Mouse (Mus musculus) lung, embryonic 16.5 days (tissue): ENCODE measurements around the gene Tgif2. TPM values are rescaled to one million over a fixed set of nuclear protein-coding genes. Genes with fewer than 3 reads are reported as not detected.

Source experiments
- ATAC-seq: fragments of 200-750 bp; cut with Nextera tagmentation; 2 replicates; pipeline ENCODE4 v1.8.0; 2017; ENCODE audit warnings: low read depth, mild to moderate bottlenecking, moderate library complexity
- H3K27ac ChIP-seq: fragments of 300-500 bp; sonication (generic); 2 replicates; pipeline ENCODE4 v1.5.1; 2014; ENCODE audit warnings: mild to moderate bottlenecking, control low read depth, low read length
- H3K27me3 ChIP-seq: fragments of 300-500 bp; sonication (generic); 2 replicates; pipeline ENCODE4 v1.6.1; 2014; ENCODE audit warnings: low read depth, low read length, mixed read lengths; ENCODE audit not compliant: control insufficient read depth, insufficient read depth
- H3K36me3 ChIP-seq: fragments of 300-500 bp; sonication (generic); 2 replicates; pipeline ENCODE4 v1.6.1; 2014; ENCODE audit warnings: low read length; ENCODE audit not compliant: control insufficient read depth, insufficient read depth
- H3K4me1 ChIP-seq: fragments of 300-500 bp; sonication (generic); replicated peaks from 2 replicates; pipeline ENCODE4 v1.6.1; 2014; ENCODE audit warnings: low read length, mixed read lengths; ENCODE audit not compliant: control insufficient read depth, insufficient read depth
- H3K4me2 ChIP-seq: fragments of 300-500 bp; sonication (generic); 2 replicates; pipeline ENCODE4 v1.6.1; 2014; ENCODE audit warnings: low read depth, low read length, control low read depth
- H3K4me3 ChIP-seq: fragments of 300-500 bp; sonication (generic); 2 replicates; pipeline ENCODE4 v1.5.1; 2014; ENCODE audit warnings: mild to moderate bottlenecking, low read length, control low read depth
- H3K9ac ChIP-seq: fragments of 300-500 bp; sonication (generic); 2 replicates; pipeline ENCODE4 v1.6.1; 2014; ENCODE audit warnings: low read length, control low read depth
- H3K9me3 ChIP-seq: fragments of 300-500 bp; sonication (generic); 2 replicates; pipeline ENCODE4 v1.6.1; 2016; ENCODE audit warnings: low read length; ENCODE audit not compliant: control insufficient read depth
- WGBS: fragments of 180-500 bp; shearing (Covaris S2); extraction: QIAGEN DNeasy Blood & Tissue Kit; methylation state at CpG from one replicate; pipeline ENCODE4 v1.1.7; 2014; 5-methylcytosine and 5-hydroxymethylcytosine counted together
- polyA plus RNA-seq: library from polyadenylated mRNA; unstranded; fragments of >200 nt; fragmentation: Nextera tagmentation; extraction: Ambion mirVana; gene quantifications from 2 replicates; pipeline ENCODE4 v1.2.1, GENCODE M21; 2015

The Tgif2 gene
- polyA plus RNA-seq, 1 experiment from 2014 or later: 47.7 TPM

- peak overlapping the region; percentile 61 for H3K4me2 ChIP-seq
- peaks cover 5% of the 10 kb centered on the region; the same call in 1 of the 2 replicates for H3K36me3 ChIP-seq
- peaks cover 18% of the 10 kb centered on the region for H3K4me1 ChIP-seq
- WGBS: 62% methylated on average over 3 of the region's 3 CpGs
- H3K27me3 ChIP-seq: no peaks in the 10 kb centered on the region
- H3K27ac ChIP-seq: peak overlapping the region; percentile 94
- peak overlapping the region; percentile 98 for H3K4me3 ChIP-seq
- peak overlapping the region; percentile 99 for H3K9ac ChIP-seq
- no peaks in the 10 kb centered on the region for H3K9me3 ChIP-seq
- no peak for ATAC-seq
Measured at GRCm38 (mm10) chr2:156864481-156864880, 24.7 kb downstream of the Tgif2 start.

- Histone ChIP-seq H3K4me2 (no peak overlapping the region), H3K9me3 (no peaks in the 10 kb centered on the region), H3K36me3 (peaks cover 14% of the 10 kb centered on the region), H3K27me3 (no peaks in the 10 kb centered on the region), H3K4me3 (no peak overlapping the region), H3K9ac (no peak overlapping the region), H3K27ac (no peak overlapping the region), H3K4me1 (peaks cover 21% of the 10 kb centered on the region)
- WGBS: 70% methylated on average over 8 of the region's 8 CpGs
- ATAC-seq: no peak
Measured at GRCm38 (mm10) chr2:156868994-156869393, 29.2 kb downstream of the Tgif2 start.

- Histone ChIP-seq H3K27ac (no peak overlapping the region), H3K4me2 (no peak overlapping the region), H3K9ac (no peak overlapping the region), H3K9me3 (no peaks in the 10 kb centered on the region), H3K4me1 (peaks cover 15% of the 10 kb centered on the region), H3K27me3 (no peaks in the 10 kb centered on the region), H3K36me3 (peaks cover 16% of the 10 kb centered on the region), H3K4me3 (no peak overlapping the region)
- WGBS: 78% methylated on average over 7 of the region's 7 CpGs
- ATAC-seq: no peak
Measured at GRCm38 (mm10) chr2:156869554-156869953, 29.7 kb downstream of the Tgif2 start.

GRCm38 (mm10) chr2:156870519-156870918 is 30.7 kb downstream of the Tgif2 start:
- peaks cover 19% of the 10 kb centered on the region for H3K36me3 ChIP-seq
- H3K9me3 ChIP-seq: no peaks in the 10 kb centered on the region
- 21% methylated on average over 6 of the region's 6 CpGs for WGBS
- ATAC-seq: no peak
- H3K27me3 ChIP-seq: no peaks in the 10 kb centered on the region
- H3K4me1 ChIP-seq: peaks cover 12% of the 10 kb centered on the region
- no peak overlapping the region for H3K9ac ChIP-seq
- H3K4me3 ChIP-seq: no peak overlapping the region
- no peak overlapping the region for H3K27ac ChIP-seq
- no peak overlapping the region for H3K4me2 ChIP-seq

GRCm38 (mm10) chr2:156873629-156874028 is 33.8 kb downstream of the Tgif2 start:
- Histone ChIP-seq H3K27me3 (no peaks in the 10 kb centered on the region), H3K4me2 (no peak overlapping the region), H3K4me3 (no peak overlapping the region), H3K9me3 (no peaks in the 10 kb centered on the region), H3K27ac (no peak overlapping the region), H3K36me3 (peaks cover 16% of the 10 kb centered on the region), H3K4me1 (peaks cover 22% of the 10 kb centered on the region), H3K9ac (no peak overlapping the region)
- 24% methylated on average over 5 of the region's 5 CpGs for WGBS
- ATAC-seq: peak; percentile 55; the same call in 1 of the 2 replicates

- no peak overlapping the region for H3K9ac ChIP-seq
- H3K36me3 ChIP-seq: peaks cover 16% of the 10 kb centered on the region
- WGBS: 87% methylated on average over 8 of the region's 8 CpGs
- no peak overlapping the region for H3K27ac ChIP-seq
- H3K4me2 ChIP-seq: no peak overlapping the region
- peaks cover 28% of the 10 kb centered on the region for H3K4me1 ChIP-seq
- ATAC-seq: no peak
- no peaks in the 10 kb centered on the region for H3K9me3 ChIP-seq
- no peaks in the 10 kb centered on the region for H3K27me3 ChIP-seq
- no peak overlapping the region for H3K4me3 ChIP-seq
Measured at GRCm38 (mm10) chr2:156874047-156874759, 34.4 kb downstream of the Tgif2 start.

- WGBS: 87% methylated on average over 4 of the region's 4 CpGs
Measured at GRCm38 (mm10) chr2:156874760-156875510, 35.1 kb downstream of the Tgif2 start.

GRCm38 (mm10) chr2:156877726-156878125 is 37.9 kb downstream of the Tgif2 start:
- Histone ChIP-seq H3K4me1 (peaks cover 21% of the 10 kb centered on the region), H3K4me3 (no peak overlapping the region), H3K9me3 (no peaks in the 10 kb centered on the region), H3K27me3 (no peaks in the 10 kb centered on the region), H3K27ac (no peak overlapping the region), H3K4me2 (no peak overlapping the region), H3K9ac (no peak overlapping the region), H3K36me3 (peaks cover 13% of the 10 kb centered on the region)
- peak; percentile 54 for ATAC-seq
- WGBS: 30% methylated on average over 9 of the region's 9 CpGs

More at GRCm38 (mm10) chr2:156874760-156875510, 35.1 kb downstream of the Tgif2 start:
- H3K9ac ChIP-seq: no peak overlapping the region
- H3K27me3 ChIP-seq: no peaks in the 10 kb centered on the region
- ATAC-seq: no peak
- H3K4me3 ChIP-seq: no peak overlapping the region
- no peak overlapping the region for H3K4me2 ChIP-seq
- H3K27ac ChIP-seq: no peak overlapping the region
- no peaks in the 10 kb centered on the region for H3K9me3 ChIP-seq
- peaks cover 30% of the 10 kb centered on the region for H3K4me1 ChIP-seq
- H3K36me3 ChIP-seq: peaks cover 16% of the 10 kb centered on the region

GRCm38 (mm10) chr2:156879541-156879940 is 39.7 kb downstream of the Tgif2 start:
- no peak for ATAC-seq
- WGBS: 81% methylated on average over 3 of the region's 3 CpGs
- H3K36me3 ChIP-seq: peaks cover 5% of the 10 kb centered on the region; the same call in 1 of the 2 replicates

More at GRCm38 (mm10) chr2:156879541-156879940, 39.7 kb downstream of the Tgif2 start:
- no peak overlapping the region for H3K4me3 ChIP-seq
- H3K27me3 ChIP-seq: no peaks in the 10 kb centered on the region
- H3K4me2 ChIP-seq: no peak overlapping the region
- H3K9me3 ChIP-seq: no peaks in the 10 kb centered on the region
- H3K27ac ChIP-seq: no peak overlapping the region
- peaks cover 21% of the 10 kb centered on the region for H3K4me1 ChIP-seq
- no peak overlapping the region for H3K9ac ChIP-seq
